Mouse (Mus musculus) midbrain, postnatal 0 days (tissue): ENCODE results near the gene Nyap1. TPM values are rescaled to one million over a fixed set of nuclear protein-coding genes. Genes with fewer than 3 reads are reported as not detected.
"Not testable (repeated sequence)": the region's sequence is repeated elsewhere in the genome, so short reads cannot be mapped to it uniquely, and the experiment has no call there.

Experiments
- ATAC-seq: fragments of 200-750 bp; cut with Nextera tagmentation; 2 replicates; pipeline ENCODE4 v1.8.0; 2017; ENCODE audit warnings: moderate number of reproducible peaks, mild to moderate bottlenecking, moderate TSS enrichment, moderate library complexity; ENCODE audit not compliant: low FRiP score
- DNase-seq: peaks from one replicate; pipeline ENCODE4 v3.0.0-alpha.2; 2015; ENCODE audit warnings: low spot score
- H3K27ac ChIP-seq: fragments of 300-500 bp; sonication (generic); 2 replicates; pipeline ENCODE4 v1.5.1; 2014; ENCODE audit warnings: low read depth, mild to moderate bottlenecking, low read length, mixed read lengths
- H3K27me3 ChIP-seq: fragments of 300-500 bp; sonication (generic); 2 replicates; pipeline ENCODE4 v1.6.1; 2014; ENCODE audit warnings: low read length, control low read depth, mixed read lengths; ENCODE audit not compliant: insufficient read depth
- H3K36me3 ChIP-seq: fragments of 300-500 bp; sonication (generic); 2 replicates; pipeline ENCODE4 v1.6.1; 2014; ENCODE audit warnings: low read length, control low read depth, mixed read lengths; ENCODE audit not compliant: insufficient read depth
- H3K4me1 ChIP-seq: fragments of 300-500 bp; sonication (generic); 2 replicates; pipeline ENCODE4 v1.6.1; 2014; ENCODE audit warnings: mild to moderate bottlenecking, control low read depth, antibody characterized with exemption, low read length, mixed read lengths; ENCODE audit not compliant: insufficient read depth
- H3K4me2 ChIP-seq: fragments of 300-500 bp; sonication (generic); 2 replicates; pipeline ENCODE4 v1.6.1; 2014; ENCODE audit warnings: low read depth, mild to moderate bottlenecking, low read length, mixed read lengths; ENCODE audit not compliant: poor library complexity, severe bottlenecking
- H3K4me3 ChIP-seq: fragments of 300-500 bp; sonication (generic); 2 replicates; pipeline ENCODE4 v1.5.1; 2014; ENCODE audit warnings: low read depth, mild to moderate bottlenecking, low read length, moderate library complexity
- H3K9ac ChIP-seq: fragments of 300-500 bp; sonication (generic); replicated peaks from 2 replicates; pipeline ENCODE4 v1.6.1; 2014; ENCODE audit warnings: mild to moderate bottlenecking, low read length, moderate library complexity, mixed read lengths; ENCODE audit not compliant: poor library complexity, severe bottlenecking
- H3K9me3 ChIP-seq: fragments of 300-500 bp; sonication (generic); 2 replicates; pipeline ENCODE4 v1.6.1; 2016; ENCODE audit warnings: low read length, control low read depth
- CTCF ChIP-seq: IDR thresholded peaks from 2 replicates; pipeline ENCODE4 v1.5.1; 2016; ENCODE audit warnings: antibody characterized with exemption, mild to moderate bottlenecking
- WGBS: fragments of 180-500 bp; shearing (Covaris S2); extraction: QIAGEN DNeasy Blood & Tissue Kit; methylation state at CpG from one replicate; pipeline ENCODE4 v1.1.7; 2014; 5-methylcytosine and 5-hydroxymethylcytosine counted together
- polyA plus RNA-seq: library from polyadenylated mRNA; unstranded; fragments of >200 nt; fragmentation: Nextera tagmentation; extraction: Ambion mirVana; gene quantifications from 2 replicates; pipeline ENCODE4 v1.2.1, GENCODE M21; 2015
- total RNA-seq: library from RNA; depleted of rRNA; stranded (reverse); fragments of >200 nt; gene quantifications from 2 replicates; pipeline ENCODE4 v1.2.3, GENCODE M21; 2014

The Nyap1 gene
- total and polyA plus RNA-seq, 2 experiments from 2014 or later, result 50.1 to 261 TPM

DNA sequence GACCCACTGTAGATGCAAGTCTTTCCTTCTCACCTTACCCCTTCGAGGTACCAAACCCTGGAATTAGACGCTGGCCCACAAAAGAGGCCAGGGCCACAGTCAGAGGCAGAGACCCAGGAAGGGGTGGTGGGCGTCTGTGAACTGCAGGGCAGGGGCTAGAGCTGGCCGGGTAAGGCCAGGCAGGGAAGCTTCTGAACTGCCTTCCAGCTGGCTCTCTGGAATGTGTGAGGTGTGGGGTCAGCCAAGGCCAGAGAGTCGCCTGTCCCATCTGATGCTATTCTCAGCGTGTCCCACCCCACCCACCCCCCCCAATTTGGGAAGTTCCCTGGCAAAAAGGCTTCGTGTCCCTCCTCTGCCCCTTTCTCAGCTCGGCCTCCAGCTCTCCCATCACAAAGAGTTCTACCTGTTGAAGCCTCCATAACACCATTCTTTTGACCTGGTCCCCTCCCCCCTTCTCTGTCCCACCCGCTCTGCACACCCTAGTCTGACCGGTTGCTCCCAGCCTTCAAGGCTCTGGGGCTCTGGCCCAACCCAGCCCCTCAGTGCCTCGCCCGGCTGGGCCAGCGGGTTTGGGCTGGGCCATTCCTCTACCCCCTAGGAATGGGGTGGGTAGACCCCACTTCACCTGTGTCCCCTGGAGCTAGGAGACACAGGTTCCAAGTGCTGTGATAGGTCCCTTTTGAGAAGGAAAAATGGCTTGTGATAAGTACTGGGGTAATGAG, 11.9 kb upstream of the Nyap1 start:
- WGBS, result 88% methylated on average over 13 of the region's 13 CpGs
- DNase-seq (no peak), ATAC-seq (no peak)

GRCm38 (mm10) chr5:137751988-137752387, 10.6 kb upstream of the Nyap1 start:
- H3K36me3 ChIP-seq, result peaks cover 12% of the 10 kb centered on the region
- no peaks in the 10 kb centered on the region for H3K9me3 ChIP-seq
- H3K4me1 ChIP-seq, result peaks cover 5% of the 10 kb centered on the region; the same call in 1 of the 2 replicates
- DNase-seq (no peak), ATAC-seq (no peak)
- WGBS, result 87% methylated on average over 6 of the region's 6 CpGs
- no peaks in the 10 kb centered on the region for H3K27me3 ChIP-seq
- H3K9ac ChIP-seq, result no peak overlapping the region
- H3K4me2 ChIP-seq, result no peak overlapping the region
- H3K27ac ChIP-seq, result no peak overlapping the region
- TF ChIP-seq CTCF, result no peak
- H3K4me3 ChIP-seq, result no peak overlapping the region

More for the DNA sequence above, 11.9 kb upstream of the Nyap1 start:
- TF ChIP-seq CTCF, result no peak
- Histone ChIP-seq H3K27me3 (no peaks in the 10 kb centered on the region), H3K9ac (no peak overlapping the region), H3K4me2 (no peak overlapping the region), H3K4me1 (peaks cover 2% of the 10 kb centered on the region; the same call in 1 of the 2 replicates), H3K9me3 (no peaks in the 10 kb centered on the region), H3K36me3 (peaks cover 12% of the 10 kb centered on the region), H3K4me3 (no peak overlapping the region), H3K27ac (no peak overlapping the region)

DNA sequence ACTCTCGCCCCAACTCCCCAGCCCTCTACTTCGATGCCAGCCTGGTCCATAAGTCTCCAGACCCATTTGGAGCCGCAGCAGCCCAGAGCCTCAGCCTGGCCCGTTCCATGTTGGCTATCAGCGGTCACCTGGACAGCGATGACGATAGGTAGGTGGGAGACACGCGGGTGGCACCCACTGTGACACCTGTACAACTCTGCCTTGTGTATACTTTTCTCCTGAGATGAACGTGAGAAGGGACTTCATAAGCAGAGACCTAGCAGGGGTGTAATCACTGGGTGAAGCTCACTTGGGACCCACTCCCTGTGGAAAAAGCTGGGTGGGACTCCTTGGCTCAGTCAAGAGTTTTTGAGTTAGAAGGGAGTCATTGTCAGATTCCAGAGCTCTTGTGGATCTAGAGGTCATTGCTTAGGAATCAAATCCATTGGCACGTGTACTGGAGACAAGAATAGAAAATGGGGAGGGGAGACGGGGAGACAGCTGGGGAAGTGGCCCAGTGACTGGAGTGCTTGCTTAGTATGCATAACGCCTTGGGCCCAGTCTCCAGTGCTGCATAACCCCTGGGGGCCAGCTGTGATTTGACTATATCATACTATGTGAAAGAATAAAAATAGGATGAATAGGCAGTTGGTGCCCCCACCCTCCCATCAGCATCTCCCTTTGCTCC, 9.9 kb upstream of the Nyap1 start:
- Histone ChIP-seq H3K36me3 (peaks cover 12% of the 10 kb centered on the region), H3K27me3 (no peaks in the 10 kb centered on the region), H3K9me3 (no peaks in the 10 kb centered on the region), H3K27ac (no peak overlapping the region), H3K4me1 (peaks cover 5% of the 10 kb centered on the region; the same call in 1 of the 2 replicates), H3K4me3 (no peak overlapping the region), H3K4me2 (no peak overlapping the region), H3K9ac (no peak overlapping the region)
- WGBS, result 92% methylated on average over 13 of the region's 13 CpGs
- TF ChIP-seq CTCF, result no peak
- ATAC-seq (no peak), DNase-seq (no peak)

DNA sequence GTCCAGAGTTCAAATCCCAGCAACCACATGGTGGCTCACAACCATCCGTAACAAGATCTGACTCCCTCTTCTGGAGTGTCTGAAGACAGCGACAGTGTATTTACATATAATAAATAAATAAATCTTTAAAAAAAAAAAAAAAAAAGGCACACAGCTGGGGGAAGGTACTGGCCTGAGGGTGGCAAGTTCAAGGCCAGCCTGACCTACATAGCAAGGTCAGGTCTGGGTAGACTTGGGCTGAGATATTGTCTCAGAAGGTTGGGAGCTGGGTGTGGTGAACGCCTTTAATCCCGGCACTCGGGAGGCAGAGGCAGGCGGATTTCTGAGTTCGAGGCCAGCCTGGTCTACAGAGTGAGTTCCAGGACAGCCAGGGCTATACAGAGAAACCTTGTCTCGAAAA, 8.8 kb upstream of the Nyap1 start:
- WGBS, result 90% methylated on average over 6 of the region's 8 CpGs
- not testable (repeated sequence) for ATAC-seq, H3K9me3 ChIP-seq, H3K27me3 ChIP-seq, H3K4me2 ChIP-seq, H3K9ac ChIP-seq, DNase-seq, H3K4me1 ChIP-seq, H3K4me3 ChIP-seq, H3K27ac ChIP-seq
- peaks cover 10% of the 10 kb centered on the region for H3K36me3 ChIP-seq

GRCm38 (mm10) chr5:137749196-137749836, 7.9 kb upstream of the Nyap1 start:
- H3K9ac ChIP-seq, result no peak overlapping the region
- TF ChIP-seq CTCF, result no peak
- H3K4me1 ChIP-seq, result peaks cover 5% of the 10 kb centered on the region; the same call in 1 of the 2 replicates
- no peaks in the 10 kb centered on the region for H3K9me3 ChIP-seq
- peak overlapping the region; percentile 99; the same call in 1 of the 2 replicates for H3K4me2 ChIP-seq
- peaks cover 10% of the 10 kb centered on the region for H3K36me3 ChIP-seq
- DNase-seq (no peak), ATAC-seq (no peak)
- no peaks in the 10 kb centered on the region for H3K27me3 ChIP-seq
- H3K4me3 ChIP-seq, result no peak overlapping the region
- H3K27ac ChIP-seq, result no peak overlapping the region
- 82% methylated on average over 6 of the region's 6 CpGs for WGBS
